Mouse (Mus musculus) adrenal gland, postnatal 25 days (tissue): ENCODE data around the gene Chil5. TPM values are rescaled to one million over a fixed set of nuclear protein-coding genes. Genes with fewer than 3 reads are reported as not detected.

ENCODE experiments used
- total RNA-seq: library from RNA; stranded (reverse); gene quantifications from 2 replicates; pipeline ENCODE4 v1.2.3, GENCODE M21; 2021

Chil5 gene
- total RNA-seq, 1 experiment from 2014 or later = not detected

Other genes starting within 250 kb of the Chil5 start
- gene Rap1a, start 231.5 kb downstream of the Chil5 start, total RNA-seq = 172 and 200 TPM in 2 replicates
- not detected in 2 replicates for gene Adora3, start 162.0 kb downstream of the Chil5 start, total RNA-seq
- gene Tmigd3, start 161.9 kb downstream of the Chil5 start, total RNA-seq = not detected in 2 replicates
- 0.49 and 0.57 TPM in 2 replicates for gene I830077J02Rik, start 100.2 kb downstream of the Chil5 start, total RNA-seq
- gene Wdr77, start 73.4 kb downstream of the Chil5 start, total RNA-seq = 63.9 and 69.2 TPM in 2 replicates
- 328 and 344 TPM in 2 replicates for gene Atp5f1, start 72.7 kb downstream of the Chil5 start, total RNA-seq
- gene Ovgp1, start 59.1 kb downstream of the Chil5 start, total RNA-seq = 1.2 and 1.5 TPM in 2 replicates
- not detected in 2 replicates for gene Pifo, start 18.2 kb downstream of the Chil5 start, total RNA-seq
- not detected in 2 replicates for gene Chia1, start 80.4 kb upstream of the Chil5 start, total RNA-seq
- not detected in 2 replicates for gene Chil3, start 134.8 kb upstream of the Chil5 start, total RNA-seq
- not detected in 2 replicates for gene Chil4, start 186.7 kb upstream of the Chil5 start, total RNA-seq